Mouse (Mus musculus) frontal cortex, postnatal 14 days (tissue): ENCODE measurements around the gene Htr2a.
A peak's percentile ranks its signal among the peaks of the same experiment; 100 is the strongest.

Experiments used
- DNase-seq, 2 experiments: peaks; one replicate each; pipeline ENCODE4 v3.0.0; 2022; ENCODE audit warnings: low spot score in 2 of 2

The Htr2a gene

GRCm38 (mm10) chr14:74697432-74697831 lies 56.8 kb downstream of the Htr2a start:
- DNase-seq = no peak

- no peak for DNase-seq
Measured at GRCm38 (mm10) chr14:74699241-74699640, 58.6 kb downstream of the Htr2a start.

GRCm38 (mm10) chr14:74703930-74704329 lies 63.3 kb downstream of the Htr2a start:
- DNase-seq = no peak

DNA sequence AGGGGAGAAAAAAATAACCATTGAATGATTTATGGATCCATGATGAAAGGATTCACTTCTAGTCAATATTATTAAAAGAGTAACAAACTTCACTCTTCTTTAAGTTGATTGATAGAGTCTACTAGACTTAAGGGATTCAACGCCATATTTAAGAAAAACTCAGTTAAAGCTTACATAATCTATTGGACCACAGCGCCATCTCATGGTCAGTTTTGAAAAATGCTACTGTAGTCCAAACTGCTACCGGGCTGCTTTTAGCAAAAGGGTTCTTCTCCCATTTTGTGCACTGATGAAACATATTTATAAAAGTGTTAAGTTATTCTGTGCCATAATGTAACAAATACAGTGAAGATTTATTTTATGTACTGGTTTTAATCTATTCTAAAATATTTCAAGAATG lies 68.4 kb downstream of the Htr2a start:
- peak in 1 of 2 experiments; percentile 35 for DNase-seq

DNA sequence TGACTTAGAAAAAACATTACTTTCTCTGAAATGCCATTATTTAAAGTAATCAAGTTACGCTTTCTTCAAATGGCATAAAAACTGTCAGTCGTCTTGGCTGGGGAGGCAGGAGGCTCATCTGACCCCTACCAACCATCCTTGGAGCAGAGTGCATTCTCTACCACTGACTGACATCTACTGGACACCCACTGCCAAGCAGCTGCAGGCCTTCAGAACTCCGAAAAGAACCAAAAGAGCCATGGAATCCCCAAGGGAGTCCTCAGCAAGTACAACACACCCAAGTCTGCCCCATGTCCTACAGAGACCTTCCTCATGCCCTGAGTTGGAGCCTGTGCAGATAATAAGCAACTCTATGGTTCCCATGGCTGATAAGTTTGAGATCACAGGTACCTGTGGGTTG lies 82.9 kb downstream of the Htr2a start:
- DNase-seq = no peak

- no peak for DNase-seq
Measured at GRCm38 (mm10) chr14:74731221-74732078, 90.8 kb downstream of the Htr2a start.

DNA sequence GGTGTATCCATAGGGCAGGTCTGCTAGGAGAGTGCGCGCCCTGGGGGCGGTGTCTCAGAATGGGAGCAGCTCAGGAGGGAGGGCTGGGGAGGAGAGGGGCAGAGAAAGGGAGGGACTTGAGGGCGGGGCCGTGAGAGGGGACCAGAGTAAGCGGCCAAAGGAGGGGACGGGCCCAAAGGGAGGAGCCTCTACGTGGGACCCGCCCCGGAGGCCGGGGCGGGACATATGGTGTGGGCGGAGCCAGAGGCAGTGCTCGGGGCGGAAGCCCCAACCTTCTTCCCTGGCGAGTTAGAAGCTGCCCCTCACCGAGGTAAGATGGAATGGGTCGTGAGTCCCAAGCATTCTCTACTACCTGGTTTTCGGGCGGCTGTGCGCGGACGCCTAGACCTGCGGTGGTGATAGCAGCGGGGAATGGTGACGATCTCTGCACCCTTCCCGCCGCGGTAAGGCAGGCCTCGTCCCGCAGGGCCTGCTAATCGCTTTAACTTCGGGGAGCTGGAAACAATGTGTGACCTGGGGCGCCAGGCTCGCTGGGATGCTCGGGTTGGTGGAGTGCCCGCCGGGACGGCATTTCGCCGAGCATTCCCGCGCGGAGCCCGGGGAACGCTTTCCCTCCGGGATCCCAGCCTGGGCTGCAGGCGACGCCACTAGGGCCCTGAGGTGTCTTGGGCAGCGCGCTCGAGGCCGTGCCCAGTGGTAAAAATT lies 91.6 kb downstream of the Htr2a start, which contains the start of gene Esd:
Gene Esd (plus strand): TSS at position 219 of the 705 bp plus-strand sequence.
- peak; percentile 77 to 83 for DNase-seq

DNA sequence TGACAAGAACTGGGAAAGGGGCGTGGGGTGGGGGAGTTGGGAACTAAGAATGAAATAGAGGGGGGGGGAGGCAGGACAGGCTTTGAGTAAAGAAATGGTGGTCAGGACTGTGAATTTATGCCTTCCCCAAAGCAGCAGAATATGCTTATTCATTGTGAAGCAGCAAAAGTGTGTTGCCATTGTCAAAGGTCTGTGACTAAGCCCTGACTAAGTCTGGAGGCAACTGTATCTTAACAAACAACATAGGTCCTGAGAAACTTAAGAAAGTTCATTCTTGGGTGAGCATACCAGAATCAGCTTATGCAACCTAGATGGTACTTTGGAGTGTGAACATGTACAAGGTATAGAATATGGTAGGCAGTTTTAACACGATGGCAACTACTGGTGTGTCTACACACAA lies 92.8 kb downstream of the Htr2a start:
- no peak for DNase-seq

GRCm38 (mm10) chr14:74735471-74735870 lies 94.8 kb downstream of the Htr2a start:
- DNase-seq = no peak

GRCm38 (mm10) chr14:74736850-74737249 lies 96.2 kb downstream of the Htr2a start:
- no peak for DNase-seq
